Mouse (Mus musculus): Measurements from ENCODE around the gene Vmp1.

GRCm38 (mm10) chr11:86678957-86679356 is 4.7 kb downstream of the Vmp1 start:
- TF ChIP-seq POLR2A (IDR thresholded peaks at IDR 0.05; ENCODE audit: low read depth, low read length) (no peak), CTCF (conservative IDR thresholded peaks at IDR 0.05; ENCODE audit: insufficient read depth, insufficient read length, low read depth, low read length) (no peak)
